Mouse (Mus musculus) limb, embryonic 11.5 days (tissue): ENCODE measurements around the gene Clmn. TPM values are rescaled to one million over a fixed set of nuclear protein-coding genes. Genes with fewer than 3 reads are reported as not detected.

ENCODE experiments used
- ATAC-seq: fragments of 200-750 bp; cut with Nextera tagmentation; 2 replicates; pipeline ENCODE4 v1.8.0; 2017; ENCODE audit warnings: low read depth; ENCODE audit not compliant: insufficient number of reproducible peaks, low FRiP score, low TSS enrichment
- DNase-seq: peaks from one replicate; pipeline ENCODE4 v3.0.0-alpha.2; 2015; ENCODE audit warnings: low spot score
- H3K27ac ChIP-seq: fragments of 300-500 bp; sonication (generic); replicated peaks from 2 replicates; pipeline ENCODE4 v1.5.1; 2014; ENCODE audit warnings: low read depth, mild to moderate bottlenecking, low read length
- H3K27me3 ChIP-seq: fragments of 300-500 bp; sonication (generic); 2 replicates; pipeline ENCODE4 v1.6.1; 2014; ENCODE audit warnings: mild to moderate bottlenecking, low read length, mixed read lengths; ENCODE audit not compliant: control insufficient read depth, insufficient read depth
- H3K36me3 ChIP-seq: fragments of 300-500 bp; sonication (generic); 2 replicates; pipeline ENCODE4 v1.6.1; 2014; ENCODE audit warnings: mild to moderate bottlenecking, low read length, moderate library complexity, mixed read lengths; ENCODE audit not compliant: control insufficient read depth, insufficient read depth
- H3K4me1 ChIP-seq: fragments of 300-500 bp; sonication (generic); 2 replicates; pipeline ENCODE4 v1.6.1; 2014; ENCODE audit warnings: low read length, mixed read lengths; ENCODE audit not compliant: control insufficient read depth, insufficient read depth
- H3K4me2 ChIP-seq: fragments of 300-500 bp; sonication (generic); 2 replicates; pipeline ENCODE4 v1.6.1; 2014; ENCODE audit warnings: low read depth, mild to moderate bottlenecking, moderate library complexity; ENCODE audit not compliant: severe bottlenecking
- H3K4me3 ChIP-seq: fragments of 300-500 bp; sonication (generic); 2 replicates; pipeline ENCODE4 v1.5.1; 2014; ENCODE audit warnings: low read depth, low read length
- H3K9ac ChIP-seq: fragments of 300-500 bp; sonication (generic); 2 replicates; pipeline ENCODE4 v1.6.1; 2014; ENCODE audit warnings: mild to moderate bottlenecking, low read length
- H3K9me3 ChIP-seq: fragments of 300-500 bp; sonication (generic); 2 replicates; pipeline ENCODE4 v1.6.1; 2016; ENCODE audit warnings: low read length; ENCODE audit not compliant: control insufficient read depth
- WGBS: fragments of 180-500 bp; shearing (Covaris S2); extraction: QIAGEN DNeasy Blood & Tissue Kit; methylation state at CpG from one replicate; pipeline ENCODE4 v1.1.7; 2014; 5-methylcytosine and 5-hydroxymethylcytosine counted together
- polyA plus RNA-seq: library from polyadenylated mRNA; unstranded; fragments of >200 nt; fragmentation: Nextera tagmentation; extraction: Ambion mirVana; gene quantifications from 2 replicates; pipeline ENCODE4 v1.2.1, GENCODE M21; 2014

Gene Clmn
- polyA plus RNA-seq, 1 experiment from 2014 or later: 5.9 TPM

DNA sequence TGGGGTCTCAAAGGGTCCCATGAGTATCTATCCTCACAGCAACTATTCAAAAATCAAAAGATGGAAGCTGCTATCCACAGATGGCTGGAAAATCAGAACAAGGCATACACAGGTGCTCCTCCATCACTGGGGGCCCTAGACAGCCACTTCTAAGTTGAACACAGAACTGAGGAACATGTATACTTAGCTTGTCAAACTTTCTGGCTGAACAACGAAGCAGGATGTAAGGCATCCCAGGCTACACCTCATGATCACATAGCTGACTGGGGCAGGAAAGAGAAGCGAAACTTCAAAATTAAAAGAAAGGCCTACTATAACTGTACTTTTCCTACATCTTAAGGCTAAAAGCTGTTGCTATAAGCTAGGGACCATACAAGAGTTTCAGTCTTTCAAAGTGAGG, 115.9 kb downstream of the Clmn start:
- WGBS: 89% methylated on average over 2 of the region's 2 CpGs
- Histone ChIP-seq H3K27ac (no peak overlapping the region), H3K4me3 (no peak overlapping the region), H3K4me2 (no peak overlapping the region), H3K9me3 (no peaks in the 10 kb centered on the region), H3K27me3 (no peaks in the 10 kb centered on the region), H3K9ac (no peak overlapping the region), H3K4me1 (peaks cover 16% of the 10 kb centered on the region), H3K36me3 (no peaks in the 10 kb centered on the region; the same call in 1 of the 2 replicates)
- DNase-seq: no peak
- ATAC-seq: no peak

DNA sequence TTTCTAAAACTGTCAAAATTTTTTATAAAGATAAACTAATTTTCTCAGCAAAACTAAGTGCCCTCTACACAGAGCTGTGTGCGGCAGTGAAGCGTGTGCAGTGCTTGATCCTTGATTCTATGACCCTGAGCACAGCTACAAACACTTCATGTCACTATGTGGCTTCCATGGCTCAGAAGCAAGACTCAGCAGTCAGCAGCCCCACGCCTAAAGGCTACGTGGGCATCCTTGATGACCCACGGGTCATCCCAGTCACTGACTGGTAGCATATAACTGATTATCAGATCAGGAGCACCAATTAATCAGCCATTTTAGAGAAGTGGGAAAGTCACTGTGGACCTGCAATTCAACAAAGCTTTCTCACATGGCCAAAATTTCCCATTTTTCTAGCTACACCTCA, 117.6 kb downstream of the Clmn start:
- Histone ChIP-seq H3K27ac (no peak overlapping the region), H3K4me2 (no peak overlapping the region), H3K27me3 (no peaks in the 10 kb centered on the region), H3K9ac (no peak overlapping the region), H3K9me3 (no peaks in the 10 kb centered on the region), H3K36me3 (no peaks in the 10 kb centered on the region; the same call in 1 of the 2 replicates), H3K4me3 (no peak overlapping the region), H3K4me1 (peaks cover 16% of the 10 kb centered on the region)
- no peak for DNase-seq
- WGBS: 93% methylated on average over 5 of the region's 5 CpGs
- no peak for ATAC-seq

DNA sequence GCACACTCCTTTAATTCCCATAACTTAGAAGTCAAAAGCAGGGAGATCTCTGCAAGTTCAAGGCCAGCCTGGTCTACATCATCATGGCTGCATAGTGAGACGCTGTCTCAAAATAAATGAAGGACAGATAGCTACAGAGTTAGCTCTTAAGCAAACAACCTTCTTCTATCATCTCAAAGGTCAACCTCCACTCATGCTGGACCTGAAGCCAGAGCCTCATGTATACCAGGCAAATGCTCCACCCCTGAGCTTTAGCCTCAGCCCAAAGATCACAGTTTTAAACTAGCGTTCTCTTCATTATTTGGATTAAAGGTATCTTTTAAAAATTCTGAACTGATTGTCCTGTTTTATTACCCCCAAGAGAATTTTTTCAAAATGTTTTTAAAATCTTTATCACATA, 118.3 kb downstream of the Clmn start:
- Histone ChIP-seq H3K36me3 (no peaks in the 10 kb centered on the region; the same call in 1 of the 2 replicates), H3K4me2 (no peak overlapping the region), H3K4me1 (peaks cover 17% of the 10 kb centered on the region), H3K9me3 (no peaks in the 10 kb centered on the region), H3K27ac (no peak overlapping the region), H3K27me3 (no peaks in the 10 kb centered on the region), H3K4me3 (no peak overlapping the region), H3K9ac (no peak overlapping the region)
- 96% methylated on average over 2 of the region's 2 CpGs for WGBS
- ATAC-seq (no peak), DNase-seq (no peak)

DNA sequence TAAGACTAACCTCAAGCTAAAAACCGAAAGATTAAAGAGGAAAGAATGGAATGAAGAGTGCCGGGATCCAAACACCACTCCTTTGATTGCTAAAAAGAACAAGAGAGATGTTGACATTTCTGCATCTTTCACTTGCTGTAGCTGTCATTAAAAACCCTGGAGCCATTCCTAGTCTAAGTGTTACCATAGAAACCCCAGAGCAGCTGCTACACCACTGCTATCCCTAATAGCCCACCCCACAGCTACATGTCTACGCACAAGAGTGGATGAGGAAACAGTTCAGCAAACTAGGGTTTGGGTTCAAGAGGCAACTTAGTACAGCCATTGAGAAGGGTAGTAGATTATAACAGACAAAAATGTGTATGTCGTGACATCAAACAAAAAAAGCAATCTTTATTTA, 121.2 kb downstream of the Clmn start:
- H3K9me3 ChIP-seq: no peaks in the 10 kb centered on the region
- no peak for ATAC-seq
- no peak overlapping the region for H3K9ac ChIP-seq
- no peak overlapping the region for H3K4me2 ChIP-seq
- H3K27me3 ChIP-seq: no peaks in the 10 kb centered on the region
- no peak overlapping the region for H3K27ac ChIP-seq
- WGBS: 84% methylated on average over 4 of the region's 4 CpGs
- no peak for DNase-seq
- H3K4me1 ChIP-seq: peaks cover 21% of the 10 kb centered on the region
- no peak overlapping the region for H3K4me3 ChIP-seq
- no peaks in the 10 kb centered on the region; the same call in 1 of the 2 replicates for H3K36me3 ChIP-seq

DNA sequence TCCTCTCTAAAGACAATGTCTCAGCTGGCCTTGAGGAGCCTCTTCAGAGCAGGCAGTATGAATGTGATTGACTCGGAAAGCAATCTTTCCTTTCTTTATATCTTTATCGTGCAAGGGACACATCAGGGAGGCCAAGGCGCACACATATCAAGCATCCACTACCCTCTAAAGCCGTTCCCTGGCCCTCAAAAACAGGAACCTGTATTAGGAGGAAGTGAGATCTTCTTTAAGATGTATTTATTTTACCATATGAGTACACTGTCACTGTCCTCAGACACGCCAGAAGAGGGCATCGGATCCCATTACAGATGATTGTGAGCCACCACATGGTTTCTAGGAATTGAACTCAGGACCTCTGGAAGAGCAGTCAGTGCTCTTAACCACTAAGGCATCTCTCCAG, 122.6 kb downstream of the Clmn start:
- Histone ChIP-seq H3K27ac (no peak overlapping the region), H3K9me3 (no peaks in the 10 kb centered on the region), H3K4me2 (no peak overlapping the region), H3K9ac (no peak overlapping the region), H3K4me3 (no peak overlapping the region), H3K36me3 (no peaks in the 10 kb centered on the region), H3K27me3 (no peaks in the 10 kb centered on the region), H3K4me1 (peaks cover 24% of the 10 kb centered on the region)
- WGBS: 85% methylated on average over 6 of the region's 6 CpGs
- no peak for ATAC-seq
- DNase-seq: no peak

DNA sequence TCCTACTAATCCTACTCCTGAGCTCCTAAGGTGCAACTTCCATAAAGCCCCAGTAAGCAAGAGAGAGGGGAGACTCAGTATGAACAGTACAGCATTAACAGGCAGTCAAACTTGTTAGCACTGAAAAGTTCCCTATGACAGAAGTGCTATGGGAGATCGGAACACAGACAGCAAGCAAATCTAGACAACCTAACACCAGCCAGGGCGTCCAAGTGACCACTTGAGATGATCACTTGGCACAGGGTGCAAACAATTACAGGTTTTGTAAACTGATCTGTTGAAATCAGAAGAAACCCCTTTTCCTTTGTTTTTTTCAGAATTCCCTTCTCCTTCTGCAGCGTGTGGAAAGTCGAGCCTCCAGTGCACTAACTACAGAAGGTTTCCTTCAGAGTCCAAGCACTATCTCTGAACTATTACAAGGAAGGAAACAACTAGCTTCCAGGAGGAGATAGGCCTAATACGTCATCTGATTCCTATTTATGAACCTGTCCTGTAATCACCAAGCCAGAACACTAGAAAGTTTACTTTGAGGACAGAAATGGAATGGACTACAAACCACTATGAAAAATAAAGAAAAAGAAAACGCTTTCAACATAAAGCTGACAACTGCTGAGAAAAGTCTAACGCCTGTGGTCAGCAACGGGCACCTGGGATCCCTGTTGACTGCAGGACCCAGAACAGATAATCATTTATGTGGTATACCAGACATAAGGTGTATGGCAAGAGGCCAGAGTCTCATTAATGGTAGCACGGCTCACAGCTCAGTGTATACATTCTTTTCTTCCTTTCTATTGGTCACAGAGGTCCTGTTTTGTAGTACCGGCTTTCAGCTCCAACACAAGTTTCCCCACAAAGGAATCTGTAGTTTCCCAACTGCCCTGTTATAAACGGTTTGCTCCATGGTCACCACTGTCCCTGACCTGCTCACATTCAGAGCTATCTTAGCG, 123.8 kb downstream of the Clmn start:
- no peak overlapping the region for H3K27ac ChIP-seq

DNA sequence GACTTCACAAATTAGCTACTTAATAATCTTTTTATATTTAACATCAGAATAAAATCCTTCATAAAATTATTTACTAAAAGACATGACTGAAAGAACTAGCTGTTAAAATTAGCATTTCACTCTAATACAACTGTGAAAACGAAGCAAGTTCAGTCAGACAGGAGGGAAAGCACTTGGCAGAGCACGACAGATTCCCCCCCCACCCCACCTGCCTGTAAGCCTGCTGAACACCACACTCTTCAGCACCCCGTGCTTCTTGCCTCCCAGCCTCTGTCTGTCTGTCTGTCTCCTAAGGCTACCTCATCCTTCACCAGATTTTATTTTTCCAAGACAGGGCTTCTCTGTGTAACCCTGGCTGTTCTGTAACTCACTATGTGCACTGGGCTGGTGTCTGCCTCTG, 125.9 kb downstream of the Clmn start:
- Histone ChIP-seq H3K4me2 (no peak overlapping the region), H3K4me1 (peaks cover 22% of the 10 kb centered on the region), H3K9ac (no peak overlapping the region), H3K27me3 (no peaks in the 10 kb centered on the region), H3K36me3 (peaks cover 2% of the 10 kb centered on the region; the same call in 1 of the 2 replicates), H3K9me3 (no peaks in the 10 kb centered on the region), H3K4me3 (no peak overlapping the region), H3K27ac (0 out of 2 replicates have a peak overlapping the region, but pooled peaks have one; percentile 36)
- WGBS: 67% methylated on average over 3 of the region's 3 CpGs
- ATAC-seq (no peak), DNase-seq (no peak)

More for the DNA sequence above, 123.8 kb downstream of the Clmn start:
- WGBS: 67% methylated on average over 12 of the region's 12 CpGs
- no peak for ATAC-seq
- no peak for DNase-seq
- Histone ChIP-seq H3K9me3 (no peaks in the 10 kb centered on the region), H3K9ac (no peak overlapping the region), H3K4me3 (no peak overlapping the region), H3K36me3 (no peaks in the 10 kb centered on the region), H3K4me2 (no peak overlapping the region), H3K4me1 (peaks cover 22% of the 10 kb centered on the region), H3K27me3 (no peaks in the 10 kb centered on the region)

DNA sequence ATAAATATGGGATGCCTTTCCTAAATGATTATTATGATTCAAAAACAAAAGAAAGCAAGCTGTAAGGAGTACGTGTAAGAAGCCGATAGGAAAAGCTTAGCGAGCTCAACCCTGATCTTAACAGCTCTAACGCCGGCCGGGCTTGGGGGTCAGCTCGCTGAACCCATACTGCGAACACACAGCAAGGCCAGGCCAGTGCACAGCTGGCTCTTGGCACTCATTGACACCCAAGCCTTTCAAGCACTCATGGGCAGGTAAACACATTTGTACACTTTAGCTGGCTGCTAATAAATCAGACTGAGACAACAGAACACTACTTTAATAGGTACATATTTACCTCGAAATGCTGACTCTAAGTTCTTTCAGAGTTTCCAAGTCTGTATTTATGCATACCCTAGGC, 126.4 kb downstream of the Clmn start:
- no peaks in the 10 kb centered on the region for H3K9me3 ChIP-seq
- H3K4me1 ChIP-seq: peaks cover 22% of the 10 kb centered on the region
- H3K27ac ChIP-seq: no peak overlapping the region
- no peak for ATAC-seq
- H3K4me3 ChIP-seq: no peak overlapping the region
- WGBS: 41% methylated on average over 9 of the region's 9 CpGs
- H3K27me3 ChIP-seq: no peaks in the 10 kb centered on the region
- H3K9ac ChIP-seq: no peak overlapping the region
- DNase-seq: peak; percentile 51
- H3K36me3 ChIP-seq: peaks cover 2% of the 10 kb centered on the region; the same call in 1 of the 2 replicates
- H3K4me2 ChIP-seq: no peak overlapping the region
